Mouse (Mus musculus): ENCODE measurements around the gene Etfrf1. TPM values are rescaled to one million over a fixed set of nuclear protein-coding genes. Genes with fewer than 3 reads are reported as not detected.
A peak's percentile ranks its signal among the peaks of the same experiment; 100 is the strongest.

The Etfrf1 gene
- total RNA-seq, 1 experiment: 12.9 TPM

GRCm38 (mm10) chr6:145187093-145188088, 23.5 kb upstream of the Etfrf1 start:
- in situ Hi-C loops (cut with MboI; ENCODE audit: low sequenced_read_pairs in 2 of 2, unreplicated experiment in 2 of 2): loop anchor here in 1 of 2 experiments (10.0 kb wide), 1 partner anchor 157 kb away; no protein-coding TSS in a partner anchor
- TF ChIP-seq MAFK (IDR thresholded peaks at IDR 0.05; ENCODE audit: insufficient read depth, low read depth, low read length) (no peak), ZC3H11A (IDR thresholded peaks at IDR 0.05; ENCODE audit: borderline replicate concordance, low read depth, low read length) (peak; percentile 43; the same call in 1 of the 2 replicates), ZNF384 (IDR thresholded peaks at IDR 0.05; ENCODE audit: low read depth, low read length) (no peak), HCFC1 (IDR thresholded peaks at IDR 0.05; ENCODE audit: borderline replicate concordance, insufficient read depth, low read length) (no peak)
- H3K4me1 ChIP-seq (ENCODE audit: control insufficient read depth in 2 of 2, insufficient read depth in 2 of 2, low read length in 2 of 2, poor library complexity in 1 of 2): peaks cover 4% of the 10 kb centered on the region in 2 experiments; a peak in 2 of 4 replicates
- no peaks in the 10 kb centered on the region for H3K9me3 ChIP-seq (ENCODE audit: control insufficient read depth, insufficient read depth, low read depth, low read length)
- H3K36me3 ChIP-seq (ENCODE audit: control insufficient read depth, insufficient read depth, low read length, poor library complexity, severe bottlenecking): no peaks in the 10 kb centered on the region
- no peak for DNase-seq (ENCODE audit: low read depth, low spot score)
- 0 out of 4 replicates have a peak overlapping the region, but pooled peaks of 1 of the 2 experiments have one; percentile 26 for H3K4me3 ChIP-seq (ENCODE audit: insufficient read depth in 1 of 2, low read depth in 1 of 2, low read length in 2 of 2, poor library complexity in 1 of 2, severe bottlenecking in 1 of 2)
- H3K9ac ChIP-seq (ENCODE audit: insufficient read depth, low read depth, low read length, poor library complexity, severe bottlenecking): 0 out of 2 replicates have a peak overlapping the region, but pooled peaks have one; percentile 27
- no peak overlapping the region for H3K27ac ChIP-seq (ENCODE audit: insufficient read depth, low read depth, low read length, poor library complexity, severe bottlenecking)

- no peak overlapping the region for H3K27ac ChIP-seq (ENCODE audit: insufficient read depth, low read depth, low read length, poor library complexity, severe bottlenecking)
- in situ Hi-C loops (cut with MboI; ENCODE audit: low sequenced_read_pairs in 2 of 2, unreplicated experiment in 2 of 2): no loop called here
- H3K36me3 ChIP-seq (ENCODE audit: control insufficient read depth, insufficient read depth, low read length, poor library complexity, severe bottlenecking): no peaks in the 10 kb centered on the region
- H3K4me3 ChIP-seq (ENCODE audit: insufficient read depth in 1 of 2, low read depth in 1 of 2, low read length in 2 of 2, poor library complexity in 1 of 2, severe bottlenecking in 1 of 2): no peak overlapping the region
- H3K9me3 ChIP-seq (ENCODE audit: control insufficient read depth, insufficient read depth, low read depth, low read length): no peaks in the 10 kb centered on the region
- no peak overlapping the region for H3K9ac ChIP-seq (ENCODE audit: insufficient read depth, low read depth, low read length, poor library complexity, severe bottlenecking)
- peaks cover 0 to 2% of the 10 kb centered on the region in 2 experiments; a peak in 1 of 4 replicates for H3K4me1 ChIP-seq (ENCODE audit: control insufficient read depth in 2 of 2, insufficient read depth in 2 of 2, low read length in 2 of 2, poor library complexity in 1 of 2)
- DNase-seq (ENCODE audit: low read depth, low spot score): no peak
- no peak for TF ChIP-seq ZNF384 (IDR thresholded peaks at IDR 0.05; ENCODE audit: low read depth, low read length)
- TF ChIP-seq HCFC1 (IDR thresholded peaks at IDR 0.05; ENCODE audit: borderline replicate concordance, insufficient read depth, low read length): no peak
- no peak for TF ChIP-seq MAFK (IDR thresholded peaks at IDR 0.05; ENCODE audit: insufficient read depth, low read depth, low read length)
- TF ChIP-seq ZC3H11A (IDR thresholded peaks at IDR 0.05; ENCODE audit: borderline replicate concordance, low read depth, low read length): no peak
- TF ChIP-seq CHD2 (IDR thresholded peaks at IDR 0.05; ENCODE audit: low read depth, low read length): no peak
Measured at GRCm38 (mm10) chr6:145193038-145193437, 17.9 kb upstream of the Etfrf1 start.

DNA sequence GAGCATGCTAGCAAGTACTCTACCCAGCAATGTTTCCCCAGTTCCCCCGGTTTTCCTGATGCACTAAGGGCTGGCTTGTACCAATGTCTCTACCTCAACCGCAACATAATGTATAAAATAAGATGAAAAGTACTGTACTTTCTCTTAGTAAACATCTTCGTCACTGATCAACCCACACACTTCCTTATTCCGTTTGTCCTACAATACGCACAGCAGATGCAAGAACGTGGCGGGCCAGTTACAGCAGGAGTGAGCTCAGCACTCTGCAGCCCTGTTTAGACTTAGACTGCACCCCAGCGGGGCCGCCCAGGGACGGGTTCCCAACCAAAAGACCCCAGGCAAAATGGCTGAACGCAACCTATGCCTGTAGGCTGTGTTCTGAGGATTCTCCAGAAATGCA, 17.5 kb upstream of the Etfrf1 start:
- H3K4me1 ChIP-seq (ENCODE audit: control insufficient read depth in 2 of 2, insufficient read depth in 2 of 2, low read length in 2 of 2, poor library complexity in 1 of 2): no peaks in the 10 kb centered on the region; a peak in 1 of 4 replicates
- TF ChIP-seq HCFC1 (IDR thresholded peaks at IDR 0.05; ENCODE audit: borderline replicate concordance, insufficient read depth, low read length): no peak

GRCm38 (mm10) chr6:145197949-145198686, 12.8 kb upstream of the Etfrf1 start:
- in situ Hi-C loops (cut with MboI; ENCODE audit: low sequenced_read_pairs in 2 of 2, unreplicated experiment in 2 of 2): no loop called here
- no peak overlapping the region for H3K27ac ChIP-seq (ENCODE audit: insufficient read depth, low read depth, low read length, poor library complexity, severe bottlenecking)
- no peaks in the 10 kb centered on the region for H3K9me3 ChIP-seq (ENCODE audit: control insufficient read depth, insufficient read depth, low read depth, low read length)
- no peak overlapping the region for H3K9ac ChIP-seq (ENCODE audit: insufficient read depth, low read depth, low read length, poor library complexity, severe bottlenecking)
- no peaks in the 10 kb centered on the region for H3K4me1 ChIP-seq (ENCODE audit: control insufficient read depth in 2 of 2, insufficient read depth in 2 of 2, low read length in 2 of 2, poor library complexity in 1 of 2)
- no peak for DNase-seq (ENCODE audit: low read depth, low spot score)
- H3K36me3 ChIP-seq (ENCODE audit: control insufficient read depth, insufficient read depth, low read length, poor library complexity, severe bottlenecking): no peaks in the 10 kb centered on the region
- TF ChIP-seq ZNF384 (IDR thresholded peaks at IDR 0.05; ENCODE audit: low read depth, low read length) (no peak), CHD2 (IDR thresholded peaks at IDR 0.05; ENCODE audit: low read depth, low read length) (no peak), HCFC1 (IDR thresholded peaks at IDR 0.05; ENCODE audit: borderline replicate concordance, insufficient read depth, low read length) (no peak), MAFK (IDR thresholded peaks at IDR 0.05; ENCODE audit: insufficient read depth, low read depth, low read length) (no peak)
- H3K4me3 ChIP-seq (ENCODE audit: insufficient read depth in 1 of 2, low read depth in 1 of 2, low read length in 2 of 2, poor library complexity in 1 of 2, severe bottlenecking in 1 of 2): no peak overlapping the region

More for the DNA sequence above, 17.5 kb upstream of the Etfrf1 start:
- in situ Hi-C loops (cut with MboI; ENCODE audit: low sequenced_read_pairs in 2 of 2, unreplicated experiment in 2 of 2): no loop called here
- DNase-seq (ENCODE audit: low read depth, low spot score): no peak
- H3K36me3 ChIP-seq (ENCODE audit: control insufficient read depth, insufficient read depth, low read length, poor library complexity, severe bottlenecking): no peaks in the 10 kb centered on the region
- H3K9ac ChIP-seq (ENCODE audit: insufficient read depth, low read depth, low read length, poor library complexity, severe bottlenecking): no peak overlapping the region
- H3K27ac ChIP-seq (ENCODE audit: insufficient read depth, low read depth, low read length, poor library complexity, severe bottlenecking): no peak overlapping the region
- H3K9me3 ChIP-seq (ENCODE audit: control insufficient read depth, insufficient read depth, low read depth, low read length): no peaks in the 10 kb centered on the region
- H3K4me3 ChIP-seq (ENCODE audit: insufficient read depth in 1 of 2, low read depth in 1 of 2, low read length in 2 of 2, poor library complexity in 1 of 2, severe bottlenecking in 1 of 2): no peak overlapping the region
